Mouse (Mus musculus) liver, adult 2 months (tissue): ENCODE results near the gene Gar1. TPM values are rescaled to one million over a fixed set of nuclear protein-coding genes. Genes with fewer than 3 reads are reported as not detected.

Source experiments
- DNase-seq: peaks from one replicate; pipeline ENCODE4 v3.0.0-alpha.2; 2011; ENCODE audit warnings: low read depth, low spot score; ENCODE audit errors: extremely low read depth
- H3K27ac ChIP-seq: fragments of 200-500 bp; replicated peaks from 2 replicates; pipeline ENCODE4 v1.5.1; 2012; ENCODE audit warnings: low read depth, mild to moderate bottlenecking, control low read depth, inconsistent platforms, low read length; ENCODE audit not compliant: insufficient read depth
- H3K27me3 ChIP-seq: fragments of 200-500 bp; 2 replicates; pipeline ENCODE4 v1.6.1; 2012; ENCODE audit warnings: mild to moderate bottlenecking, moderate library complexity, low read length, inconsistent platforms; ENCODE audit not compliant: control insufficient read depth, insufficient read depth
- H3K36me3 ChIP-seq: fragments of 200-500 bp; 2 replicates; pipeline ENCODE4 v1.6.1; 2012; ENCODE audit warnings: low read length, inconsistent platforms; ENCODE audit not compliant: control insufficient read depth, insufficient read depth
- H3K4me1 ChIP-seq: fragments of 200-500 bp; 2 replicates; pipeline ENCODE4 v1.6.1; 2011; ENCODE audit warnings: low read length; ENCODE audit not compliant: control insufficient read depth, insufficient read depth
- H3K4me3 ChIP-seq: fragments of 200-500 bp; 2 replicates; pipeline ENCODE4 v1.5.1; 2011; ENCODE audit warnings: low read depth, mild to moderate bottlenecking, control low read depth, low read length, moderate library complexity; ENCODE audit not compliant: insufficient read depth
- H3K79me2 ChIP-seq: fragments of 200-500 bp; 2 replicates; pipeline ENCODE4 v1.6.1; 2012; ENCODE audit warnings: inconsistent platforms, mild to moderate bottlenecking, low read length, moderate library complexity; ENCODE audit not compliant: control insufficient read depth, insufficient read depth
- H3K9ac ChIP-seq: fragments of 200-500 bp; 2 replicates; pipeline ENCODE4 v1.6.1; 2012; ENCODE audit warnings: low read depth, mild to moderate bottlenecking, control low read depth, inconsistent platforms, low read length
- CTCF ChIP-seq: fragments of 200-500 bp; IDR thresholded peaks from 2 replicates; pipeline ENCODE4 v1.5.1; 2011; ENCODE audit warnings: low read depth, low read length, control low read depth
- POLR2A ChIP-seq: fragments of 200-500 bp; IDR thresholded peaks from 2 replicates; pipeline ENCODE4 v1.6.1; 2011; ENCODE audit warnings: low read length, control low read depth; ENCODE audit not compliant: insufficient read depth; ENCODE audit errors: extremely low read depth
- whole genome bisulfite sequencing: fragments of 180-500 bp; shearing (Covaris S2); methylation state at CpG from one replicate; pipeline ENCODE4 v1.1.7; 2018; 5-methylcytosine and 5-hydroxymethylcytosine counted together
- polyA plus RNA-seq: library from polyadenylated mRNA; depleted of rRNA; stranded (reverse); fragments of >200 nt; gene quantifications from 2 replicates; pipeline ENCODE4 v1.2.3, GENCODE M21; 2012; rRNA removed
- total RNA-seq: library from RNA; depleted of rRNA; stranded (reverse); fragments of >200 nt; gene quantifications from 2 replicates; pipeline ENCODE4 v1.2.3, GENCODE M21; 2014; rRNA removed

Gar1 gene
- total and polyA plus RNA-seq, 2 experiments, result 2.8 to 14.3 TPM

GRCm38 (mm10) chr3:129799011-129799410 is 32.2 kb downstream of the Gar1 start:
- H3K4me3 ChIP-seq, result no peak overlapping the region
- H3K79me2 ChIP-seq, result no peaks in the 10 kb centered on the region
- no peaks in the 10 kb centered on the region for H3K36me3 ChIP-seq
- no peaks in the 10 kb centered on the region for H3K27me3 ChIP-seq
- no peak overlapping the region for H3K9ac ChIP-seq
- TF ChIP-seq POLR2A (no peak), CTCF (no peak)
- H3K4me1 ChIP-seq, result no peaks in the 10 kb centered on the region
- WGBS, result 55% methylated on average over 2 of the region's 2 CpGs
- DNase-seq, result no peak
- no peak overlapping the region for H3K27ac ChIP-seq

- H3K27ac ChIP-seq, result no peak overlapping the region
- WGBS, result 88% methylated on average over 11 of the region's 11 CpGs
Observed at GRCm38 (mm10) chr3:129798551-129798950, 32.6 kb downstream of the Gar1 start.

GRCm38 (mm10) chr3:129797341-129797740 is 33.9 kb downstream of the Gar1 start:
- Histone ChIP-seq H3K27ac (no peak overlapping the region), H3K36me3 (no peaks in the 10 kb centered on the region), H3K79me2 (no peaks in the 10 kb centered on the region), H3K4me3 (no peak overlapping the region), H3K9ac (no peak overlapping the region), H3K27me3 (no peaks in the 10 kb centered on the region), H3K4me1 (no peaks in the 10 kb centered on the region)
- DNase-seq, result no peak
- TF ChIP-seq CTCF (no peak), POLR2A (no peak)
- 65% methylated on average over 5 of the region's 5 CpGs for WGBS

More at GRCm38 (mm10) chr3:129798551-129798950, 32.6 kb downstream of the Gar1 start:
- Histone ChIP-seq H3K9ac (no peak overlapping the region), H3K4me1 (no peaks in the 10 kb centered on the region), H3K4me3 (no peak overlapping the region), H3K27me3 (no peaks in the 10 kb centered on the region), H3K36me3 (no peaks in the 10 kb centered on the region), H3K79me2 (no peaks in the 10 kb centered on the region)
- TF ChIP-seq POLR2A (no peak), CTCF (no peak)
- no peak for DNase-seq

GRCm38 (mm10) chr3:129793801-129794200 is 37.4 kb downstream of the Gar1 start:
- DNase-seq, result no peak
- Histone ChIP-seq H3K79me2 (no peaks in the 10 kb centered on the region), H3K36me3 (no peaks in the 10 kb centered on the region), H3K4me1 (no peaks in the 10 kb centered on the region), H3K9ac (no peak overlapping the region), H3K27ac (no peak overlapping the region), H3K4me3 (no peak overlapping the region), H3K27me3 (no peaks in the 10 kb centered on the region)
- 65% methylated on average over 5 of the region's 5 CpGs for WGBS
- no peak for TF ChIP-seq CTCF
- TF ChIP-seq POLR2A, result no peak

- TF ChIP-seq POLR2A (no peak), CTCF (no peak)
- Histone ChIP-seq H3K4me3 (no peak overlapping the region), H3K27me3 (no peaks in the 10 kb centered on the region), H3K36me3 (no peaks in the 10 kb centered on the region), H3K79me2 (no peaks in the 10 kb centered on the region), H3K9ac (no peak overlapping the region), H3K27ac (no peak overlapping the region), H3K4me1 (no peaks in the 10 kb centered on the region)
- 94% methylated on average over 3 of the region's 3 CpGs for WGBS
- DNase-seq, result no peak
Observed at GRCm38 (mm10) chr3:129782746-129783145, 48.5 kb downstream of the Gar1 start.

GRCm38 (mm10) chr3:129781435-129781834 is 49.8 kb downstream of the Gar1 start:
- Histone ChIP-seq H3K4me1 (no peaks in the 10 kb centered on the region), H3K27me3 (no peaks in the 10 kb centered on the region), H3K79me2 (no peaks in the 10 kb centered on the region), H3K4me3 (no peak overlapping the region), H3K36me3 (no peaks in the 10 kb centered on the region), H3K27ac (no peak overlapping the region), H3K9ac (no peak overlapping the region)
- DNase-seq, result no peak
- TF ChIP-seq POLR2A, result no peak
- 64% methylated on average over 10 of the region's 10 CpGs for WGBS

Other genes with a start within 250 kb of the Gar1 start
- 0.83 and 1.2 TPM in 2 replicates for gene Egf, start 76.1 kb downstream of the Gar1 start, total RNA-seq
- 0.28 and 0.75 TPM in 2 replicates for gene Egf, start 76.1 kb downstream of the Gar1 start, polyA plus RNA-seq
- not detected in 2 replicates for gene Lrit3, start 27.4 kb downstream of the Gar1 start, total RNA-seq
- not detected in 2 replicates for gene Lrit3, start 27.4 kb downstream of the Gar1 start, polyA plus RNA-seq
- 0.09 TPM in 1 of 2 replicates, not detected in the other for gene Rrh, start 8.8 kb downstream of the Gar1 start, total RNA-seq
- not detected in 2 replicates for gene Rrh, start 8.8 kb downstream of the Gar1 start, polyA plus RNA-seq
- 755 and 813 TPM in 2 replicates for gene Cfi, start 4.5 kb upstream of the Gar1 start, total RNA-seq
- 250 and 347 TPM in 2 replicates for gene Cfi, start 4.5 kb upstream of the Gar1 start, polyA plus RNA-seq
- gene Pla2g12a, start 47.2 kb upstream of the Gar1 start, total RNA-seq, result 11.2 and 30.9 TPM in 2 replicates
- gene Pla2g12a, start 47.2 kb upstream of the Gar1 start, polyA plus RNA-seq, result 21.7 and 23.4 TPM in 2 replicates
- gene Casp6, start 70.0 kb upstream of the Gar1 start, total RNA-seq, result 27.4 and 38.2 TPM in 2 replicates
- gene Casp6, start 70.0 kb upstream of the Gar1 start, polyA plus RNA-seq, result 44.5 and 44.6 TPM in 2 replicates
- gene Mcub, start 138.8 kb upstream of the Gar1 start, total RNA-seq, result 0.27 TPM in 1 of 2 replicates, not detected in the other
- gene Mcub, start 138.8 kb upstream of the Gar1 start, polyA plus RNA-seq, result 0.09 and 0.12 TPM in 2 replicates
- 7.9 and 13.0 TPM in 2 replicates for gene Sec24b, start 230.2 kb upstream of the Gar1 start, total RNA-seq
- 12.2 and 15.8 TPM in 2 replicates for gene Sec24b, start 230.2 kb upstream of the Gar1 start, polyA plus RNA-seq